Mouse (Mus musculus): ENCODE data around the gene Dlst.
"Not testable (repeated sequence)": the region's sequence is repeated elsewhere in the genome, so short reads cannot be mapped to it uniquely, and the experiment has no call there.

Dlst gene

GRCm38 (mm10) chr12:85115678-85116077, 5.0 kb downstream of the Dlst start:
- DNase-seq = no peak

- peak; percentile 62 to 78 for DNase-seq
Measured at GRCm38 (mm10) chr12:85121806-85122459, 11.3 kb downstream of the Dlst start.

GRCm38 (mm10) chr12:85123108-85123530, 12.5 kb downstream of the Dlst start:
- DNase-seq = peak; percentile 61 to 75

- DNase-seq = no peak
Measured at GRCm38 (mm10) chr12:85123645-85124044, 13.0 kb downstream of the Dlst start.

GRCm38 (mm10) chr12:85124751-85125150, 14.1 kb downstream of the Dlst start:
- no peak for DNase-seq

- DNase-seq = no peak
Measured at GRCm38 (mm10) chr12:85126986-85127603, 16.5 kb downstream of the Dlst start.

GRCm38 (mm10) chr12:85129426-85129978, 18.9 kb downstream of the Dlst start:
- DNase-seq = no peak

GRCm38 (mm10) chr12:85131361-85131760, 20.7 kb downstream of the Dlst start:
- DNase-seq = no peak

- DNase-seq = no peak
Measured at GRCm38 (mm10) chr12:85134043-85134794, 23.6 kb downstream of the Dlst start.

GRCm38 (mm10) chr12:85135513-85136470, 25.2 kb downstream of the Dlst start:
- DNase-seq = no peak

GRCm38 (mm10) chr12:85136627-85137026, 26.0 kb downstream of the Dlst start:
- DNase-seq = no peak

GRCm38 (mm10) chr12:85140036-85140701, 29.5 kb downstream of the Dlst start:
- peak; percentile 41 to 65 for DNase-seq

- DNase-seq = no peak
Measured at GRCm38 (mm10) chr12:85141096-85141495, 30.5 kb downstream of the Dlst start.

- peak; percentile 70 to 79 for DNase-seq
Measured at GRCm38 (mm10) chr12:85142803-85143202, 32.2 kb downstream of the Dlst start.

- DNase-seq = not testable (repeated sequence)
Measured at GRCm38 (mm10) chr12:85144276-85144675, 33.6 kb downstream of the Dlst start.

GRCm38 (mm10) chr12:85144821-85145220, 34.2 kb downstream of the Dlst start:
- DNase-seq = no peak

GRCm38 (mm10) chr12:85145630-85146029, 35.0 kb downstream of the Dlst start:
- DNase-seq = no peak

GRCm38 (mm10) chr12:85146355-85146754, 35.7 kb downstream of the Dlst start:
- DNase-seq = no peak

GRCm38 (mm10) chr12:85146881-85147280, 36.2 kb downstream of the Dlst start:
- no peak for DNase-seq

- DNase-seq = no peak
Measured at GRCm38 (mm10) chr12:85150321-85151001, 39.8 kb downstream of the Dlst start.

Data from thymus, postnatal 36 days (tissue).